Mouse (Mus musculus): ENCODE measurements around the gene Cacnb3.

Gene Cacnb3

GRCm38 (mm10) chr15:98635291-98635841 is 4.7 kb downstream of the Cacnb3 start:
- DNase-seq, result no peak

- no peak for DNase-seq
Observed at GRCm38 (mm10) chr15:98636517-98636916, 5.9 kb downstream of the Cacnb3 start.

DNA sequence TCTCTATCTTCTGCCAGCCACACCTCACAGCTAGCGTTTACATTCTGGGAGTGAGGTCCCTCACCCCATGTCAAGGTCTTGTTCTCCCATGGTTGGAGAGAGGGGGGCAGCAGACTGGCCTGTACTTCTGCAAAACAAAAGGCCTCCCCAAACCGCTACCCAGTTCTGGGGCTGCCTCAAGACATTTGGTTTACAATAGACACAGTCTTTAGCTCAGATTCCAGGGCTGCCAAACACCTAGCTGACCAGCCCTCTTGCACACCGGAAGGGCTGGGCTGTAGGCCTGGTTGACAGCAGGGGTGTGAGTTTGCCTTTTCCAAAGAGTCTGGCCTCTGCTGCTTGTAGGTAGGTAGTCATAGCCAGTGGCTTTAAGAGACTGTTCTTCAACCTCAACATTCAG is 6.5 kb downstream of the Cacnb3 start:
- DNase-seq, result no peak

DNA sequence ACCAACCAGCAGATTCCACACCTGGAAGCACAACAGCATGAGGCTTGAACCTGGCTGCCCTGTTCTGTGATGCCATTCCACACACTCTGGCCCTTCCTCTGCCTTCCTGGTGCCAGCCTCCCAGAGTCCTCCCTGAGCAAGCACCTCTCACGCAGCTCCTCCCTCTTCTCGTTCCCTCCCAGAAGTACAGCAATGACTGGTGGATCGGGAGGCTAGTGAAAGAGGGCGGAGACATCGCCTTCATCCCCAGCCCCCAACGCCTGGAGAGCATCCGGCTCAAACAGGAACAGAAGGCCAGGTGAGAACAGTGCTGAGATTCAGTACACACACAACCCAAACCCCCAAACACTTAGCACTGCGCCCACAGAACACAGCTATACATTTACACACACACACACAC is 9.5 kb downstream of the Cacnb3 start:
- peak; percentile 47 to 70 for DNase-seq

DNA sequence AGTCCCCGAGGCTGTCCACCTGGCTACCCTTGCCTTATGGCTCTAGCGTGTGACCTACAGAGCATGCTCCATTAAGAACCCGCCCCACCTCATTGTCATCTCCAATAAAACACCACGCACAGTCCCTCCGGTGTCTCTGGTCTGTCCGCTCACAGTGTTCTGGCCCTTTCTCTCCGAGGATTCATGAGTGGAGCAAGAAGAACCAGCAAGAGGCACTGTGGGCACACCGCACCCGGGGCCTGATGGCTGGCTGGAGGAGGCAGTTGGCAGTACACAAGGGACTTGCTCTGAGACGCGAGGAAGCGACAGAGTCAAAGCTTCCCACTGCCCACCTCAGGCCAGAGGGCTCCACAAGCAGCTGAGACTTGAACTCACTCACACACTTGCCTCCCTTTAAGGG is 13.8 kb downstream of the Cacnb3 start:
- DNase-seq, result no peak

GRCm38 (mm10) chr15:98645057-98646026 is 14.7 kb downstream of the Cacnb3 start:
- no peak for DNase-seq

DNA sequence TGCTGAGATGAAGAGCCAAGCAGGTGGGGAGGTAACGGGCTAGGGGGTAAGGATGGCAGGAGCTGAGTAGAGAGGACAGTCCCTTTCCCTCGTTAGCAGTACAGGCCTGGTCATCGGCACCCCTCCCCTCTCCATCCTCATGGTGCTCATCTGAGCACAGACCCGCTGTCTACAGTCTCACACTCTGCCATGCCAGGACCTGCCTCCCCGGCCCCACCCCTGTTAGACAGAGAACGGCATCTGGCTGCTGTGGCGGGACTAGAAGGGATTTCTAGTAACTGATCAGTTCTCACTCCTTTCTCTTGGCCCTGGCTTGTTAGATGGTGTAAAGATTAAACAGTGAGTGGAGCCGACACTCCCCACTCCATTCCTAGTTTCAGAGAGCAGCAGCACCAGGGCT is 16.1 kb downstream of the Cacnb3 start:
- no peak for DNase-seq

- no peak for DNase-seq
Observed at GRCm38 (mm10) chr15:98647308-98647707, 16.7 kb downstream of the Cacnb3 start.

DNA sequence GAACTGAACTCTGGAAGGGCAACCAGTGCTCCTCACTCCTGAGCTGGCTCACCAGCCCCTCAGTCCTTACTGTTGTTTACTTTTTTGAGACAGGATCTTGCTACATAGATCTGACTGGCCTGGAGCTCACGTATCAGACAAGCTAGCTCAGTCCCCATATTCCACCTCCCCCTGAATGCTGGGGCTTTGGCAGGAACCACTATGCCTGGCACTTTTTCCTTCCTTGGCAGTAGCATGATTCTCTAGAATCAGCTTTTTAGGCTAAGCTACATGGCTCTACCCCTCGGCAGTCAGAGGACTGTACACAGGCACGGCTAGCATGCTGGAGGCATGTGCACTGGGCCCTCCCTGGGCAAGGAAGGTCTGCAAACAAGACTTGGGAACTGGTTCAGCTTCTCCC is 17.4 kb downstream of the Cacnb3 start:
- DNase-seq, result no peak

DNA sequence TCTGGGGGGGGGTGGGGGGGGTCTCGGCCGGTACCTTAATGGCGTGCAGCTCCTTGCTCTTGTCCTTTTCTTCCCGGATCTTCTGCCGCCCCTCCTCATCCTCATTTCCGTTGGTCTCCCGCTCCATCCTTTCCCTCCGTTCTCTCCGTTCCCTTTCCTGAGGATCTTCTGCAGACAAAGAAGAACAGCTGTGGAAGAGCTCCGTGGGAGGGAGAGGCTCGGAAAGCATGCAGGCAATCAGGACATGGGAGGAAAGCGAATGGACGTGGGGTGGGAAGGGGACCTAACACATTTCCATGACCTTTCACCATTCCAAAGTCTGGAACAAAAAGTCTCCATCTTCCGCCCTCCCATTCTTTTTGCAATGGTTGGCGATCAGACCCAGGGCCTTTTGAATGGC is 20.8 kb downstream of the Cacnb3 start:
- DNase-seq, result no peak

DNA sequence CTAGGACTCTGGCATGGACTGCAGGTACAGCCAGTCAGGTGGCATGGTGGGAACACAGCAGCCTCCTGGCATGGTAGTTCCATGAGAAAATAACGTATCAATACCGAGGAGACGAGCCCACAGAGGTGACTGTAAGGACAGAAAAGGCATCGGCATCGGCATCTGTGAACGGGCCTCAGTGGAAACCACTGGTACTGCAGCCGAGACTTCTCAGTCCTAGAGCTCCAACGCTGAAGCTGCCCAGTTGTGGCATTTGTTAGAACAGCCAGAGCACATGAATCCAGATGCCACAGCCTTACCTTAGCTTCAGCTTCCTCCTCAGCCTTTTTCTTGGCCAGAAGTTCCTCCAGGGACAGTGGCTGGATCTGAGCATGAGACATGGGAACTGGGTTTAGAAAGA is 21.5 kb downstream of the Cacnb3 start:
- no peak for DNase-seq

DNA sequence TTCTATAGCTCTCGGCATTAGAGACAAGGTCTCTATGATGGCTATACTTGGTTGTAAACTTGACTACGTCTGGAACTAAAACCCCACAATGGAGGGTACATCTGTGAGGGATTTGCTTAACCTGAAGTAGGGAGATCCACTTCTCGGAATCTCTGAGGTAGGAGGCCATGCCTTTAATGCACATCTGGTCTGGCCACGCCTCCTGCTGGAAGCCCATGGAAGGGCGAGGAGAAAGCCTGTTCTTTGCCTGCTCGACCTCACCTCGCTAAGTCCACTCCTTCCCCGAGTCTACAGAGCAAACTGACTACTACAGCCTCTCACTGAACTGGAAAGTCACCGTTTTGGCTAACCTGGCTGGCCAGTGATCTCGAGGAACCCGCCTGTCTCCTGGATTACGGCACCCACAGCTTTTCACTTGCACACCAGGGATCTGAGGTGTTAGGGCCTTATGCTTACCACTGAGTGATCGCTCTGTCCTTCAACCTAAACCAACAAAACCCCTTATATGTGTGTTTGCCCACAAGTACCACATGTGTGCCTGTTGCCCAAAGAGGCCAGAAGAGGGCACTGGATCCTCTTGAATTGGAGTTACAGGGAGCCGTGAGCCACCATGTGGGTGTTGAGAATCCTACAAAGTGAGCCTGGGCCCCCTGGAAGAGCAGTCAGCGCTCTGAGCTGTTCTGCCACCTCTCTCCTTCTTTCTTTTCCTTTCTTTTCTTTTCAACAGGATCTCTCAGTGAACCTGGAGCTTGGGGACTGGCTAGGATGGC is 26.5 kb downstream of the Cacnb3 start:
- DNase-seq, result no peak

GRCm38 (mm10) chr15:98662198-98662566 is 31.5 kb downstream of the Cacnb3 start:
- DNase-seq, result no peak

DNA sequence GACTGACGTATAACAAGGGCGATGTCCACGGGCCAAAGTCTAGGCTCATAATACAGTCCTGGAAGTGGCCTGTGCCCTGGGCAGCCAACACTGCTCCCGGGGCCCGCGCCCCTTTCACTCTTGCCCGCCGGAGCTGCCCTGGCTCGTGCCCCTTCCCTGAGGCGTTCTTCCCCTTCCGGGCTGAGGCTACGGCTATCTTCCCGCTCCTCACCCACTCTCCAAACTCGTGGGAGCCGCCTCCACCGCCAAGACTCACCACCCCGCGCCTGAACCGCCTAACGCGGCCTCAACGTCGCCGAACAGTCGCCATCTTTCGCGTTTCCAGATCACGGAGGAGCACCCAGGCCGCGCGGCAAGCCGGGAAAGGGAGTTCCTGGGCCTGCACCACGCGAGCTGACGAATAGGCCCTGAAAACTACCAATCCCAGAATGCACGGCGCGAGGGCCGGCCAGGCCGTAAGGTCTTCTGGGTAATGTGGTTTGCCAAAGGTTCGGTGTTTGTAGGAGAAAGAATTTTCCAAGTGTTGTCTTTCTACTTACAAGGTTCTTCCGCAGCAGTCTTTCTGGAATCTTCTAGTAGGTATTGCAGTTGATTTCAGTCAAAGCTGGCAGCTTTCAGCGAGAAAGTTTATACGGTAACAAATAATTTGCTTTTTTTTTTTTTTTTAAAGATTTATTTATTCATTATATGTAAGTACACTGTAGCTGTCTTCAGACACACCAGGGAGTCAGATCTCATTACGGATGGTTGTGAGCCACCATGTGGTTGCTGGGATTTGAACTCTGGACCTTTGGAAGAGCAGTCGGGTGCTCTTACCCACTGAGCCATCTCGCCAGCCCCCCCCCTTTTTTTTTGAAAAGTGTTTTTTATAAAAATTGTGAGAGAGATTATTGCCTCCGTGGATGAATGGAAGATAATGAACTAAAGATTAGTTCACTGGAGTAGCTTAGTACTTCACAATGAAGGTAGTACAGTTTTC is 32.2 kb downstream of the Cacnb3 start, which contains the start of gene Ddx23:
Gene Ddx23, minus strand, starts transcription at position 328 of the 979 bp plus-strand sequence.
- DNase-seq, result peak; percentile 97

- no peak for DNase-seq
Observed at GRCm38 (mm10) chr15:98664042-98664907, 33.6 kb downstream of the Cacnb3 start.

DNA sequence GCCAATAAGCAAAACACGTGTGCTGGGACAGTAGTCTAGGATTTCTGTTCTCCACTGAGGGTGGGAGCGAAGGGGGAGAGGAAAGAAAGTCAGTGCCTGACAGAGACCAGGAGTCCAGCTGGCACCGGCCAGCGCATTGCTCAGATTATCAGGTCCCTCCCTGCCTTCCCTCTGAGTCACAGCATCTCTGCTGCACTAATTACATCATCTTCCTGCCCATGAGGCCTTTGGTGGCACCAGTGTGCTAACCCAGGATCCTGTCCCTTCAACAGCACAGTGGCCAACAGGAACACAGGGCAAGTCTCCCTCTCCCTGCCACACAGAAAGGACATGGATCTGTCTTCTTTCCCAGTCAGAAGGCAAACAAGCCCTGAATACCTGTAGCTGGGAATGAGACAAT is 42.0 kb downstream of the Cacnb3 start:
- peak in 1 of 2 experiments; percentile 13 for DNase-seq

DNA sequence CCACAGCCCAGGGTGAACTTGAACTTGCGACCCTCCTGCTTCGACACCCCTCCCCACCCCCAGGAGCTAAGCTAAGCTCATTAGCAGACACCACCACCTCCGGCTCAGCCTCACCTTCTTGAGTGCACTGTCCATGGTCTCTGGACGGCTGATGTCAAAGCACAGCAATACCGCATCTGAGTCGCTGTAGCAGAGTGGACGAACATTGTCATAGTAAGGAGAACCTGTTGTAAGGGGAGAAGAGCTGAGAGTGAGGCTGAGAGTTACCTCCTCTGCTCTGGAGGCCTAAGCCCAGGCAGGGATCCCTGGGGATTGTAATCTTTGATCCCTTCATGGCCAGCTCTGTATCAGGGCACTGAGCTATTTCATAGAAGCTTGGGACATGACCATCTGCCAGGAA is 43.1 kb downstream of the Cacnb3 start:
- no peak for DNase-seq

DNA sequence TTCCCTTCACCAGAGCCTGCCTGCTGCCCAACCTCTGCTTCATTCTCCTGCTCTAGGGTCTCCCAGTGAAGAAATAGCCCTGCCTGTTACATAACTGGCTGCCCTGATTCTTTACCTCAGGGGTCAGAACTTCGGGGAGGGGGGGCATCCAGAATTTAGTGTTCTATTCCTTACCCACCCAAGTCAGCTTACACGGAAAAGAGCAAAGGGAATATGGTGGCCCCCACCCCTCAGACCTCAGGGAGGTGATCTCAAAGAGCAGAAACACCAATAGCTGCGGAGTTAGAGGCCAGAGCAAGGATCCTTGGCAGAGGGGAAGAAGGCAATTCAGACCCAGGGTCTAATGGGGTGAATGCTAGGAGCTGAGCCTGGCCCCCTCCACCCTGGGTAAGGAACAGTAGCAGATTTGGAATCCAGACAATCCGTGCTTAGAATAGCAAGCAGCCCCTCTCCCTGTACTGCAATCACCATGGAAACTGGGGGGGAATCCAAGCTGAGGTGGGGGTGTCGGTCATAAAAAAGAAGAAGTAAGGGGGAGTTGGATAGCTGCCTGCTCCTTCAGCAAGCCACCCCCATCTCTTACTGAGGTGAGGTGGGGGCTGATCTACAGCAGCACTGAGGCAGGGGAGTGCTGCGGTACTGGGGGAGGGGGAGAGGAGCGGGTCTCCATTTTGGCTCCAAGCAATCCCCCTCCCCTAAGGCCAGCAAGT is 43.8 kb downstream of the Cacnb3 start:
- DNase-seq, result no peak

DNA sequence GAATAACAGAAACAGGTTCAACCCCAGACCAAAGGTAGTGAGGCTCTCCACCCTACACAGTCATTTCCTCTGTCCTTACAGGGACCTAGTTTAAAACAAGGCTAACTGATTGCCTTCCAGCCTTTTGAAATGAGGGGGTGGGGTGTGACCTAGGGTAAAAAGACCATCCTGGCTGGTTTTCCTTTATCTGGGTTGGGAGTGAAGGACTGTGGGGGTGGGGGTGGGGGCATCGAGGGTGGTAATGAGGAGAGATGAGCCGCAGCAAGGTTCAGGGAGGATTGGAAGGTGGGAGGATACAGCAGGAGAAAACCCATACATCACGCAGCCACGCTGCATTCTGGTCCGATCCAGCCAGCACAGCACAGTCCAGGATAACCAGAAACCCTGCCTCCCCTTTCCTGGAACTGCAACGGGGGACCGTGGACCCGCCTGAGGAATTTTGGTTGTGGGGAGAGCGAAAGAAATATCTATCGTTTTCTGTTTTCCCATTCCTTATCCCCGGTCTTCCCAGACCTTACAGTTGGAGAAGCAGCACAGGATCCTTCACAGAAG is 44.4 kb downstream of the Cacnb3 start:
- no peak for DNase-seq

GRCm38 (mm10) chr15:98675634-98676250 is 45.1 kb downstream of the Cacnb3 start:
- DNase-seq, result no peak
